Mouse (Mus musculus) G1E-ER4 (cell line): ENCODE measurements around the gene Plk2. TPM values are rescaled to one million over a fixed set of nuclear protein-coding genes. Genes with fewer than 3 reads are reported as not detected.

Source experiments
- GATA1 ChIP-seq: IDR thresholded peaks from one replicate; pipeline ENCODE4 v1.8.0; 2012; ENCODE audit warnings: low read length, inconsistent platforms
- polyA plus RNA-seq: library from polyadenylated mRNA; stranded (reverse); fragments of >175 nt; gene quantifications from 2 replicates; pipeline ENCODE4 v1.2.3, GENCODE M21; 2012

Gene Plk2
- polyA plus RNA-seq, 1 experiment: not detected

GRCm38 (mm10) chr13:110444894-110445293, 50.0 kb downstream of the Plk2 start:
- no peak for TF ChIP-seq GATA1

- no peak for TF ChIP-seq GATA1
These were observed 51.6 kb downstream of the Plk2 start for GRCm38 (mm10) chr13:110446434-110446833.

GRCm38 (mm10) chr13:110450056-110450455, 55.2 kb downstream of the Plk2 start:
- TF ChIP-seq GATA1: no peak

Other genes with a start within 250 kb of the Plk2 start
- not detected in 2 replicates for gene Rab3c, start 114.0 kb upstream of the Plk2 start, polyA plus RNA-seq
- not detected in 2 replicates for gene Gapt, start 37.8 kb upstream of the Plk2 start, polyA plus RNA-seq